Mouse (Mus musculus) megakaryocyte, adult 5-6 weeks (primary cell): ENCODE data around the gene AL731706.1. TPM values are rescaled to one million over a fixed set of nuclear protein-coding genes. Genes with fewer than 3 reads are reported as not detected.

Experiments used
- ATAC-seq: 2 replicates; pipeline ENCODE4 v1.8.0; 2016; ENCODE audit warnings: mild to moderate bottlenecking, inconsistent platforms; ENCODE audit not compliant: poor library complexity, severe bottlenecking
- total RNA-seq, 2 experiments: library from RNA; stranded (forward) in 1 of 2; stranded (reverse) in 1 of 2; fragments of 153-499, 151-499 nt in 1 of 2; fragments of 221-1000, 200-1000 nt in 1 of 2; gene quantifications; 2 replicates each; pipeline versions ENCODE4 v1.2.3 to v1.2.4; 2015 to 2017

The AL731706.1 gene
- total RNA-seq, 2 experiments from 2014 or later = 9.1 to 15.7 TPM

DNA sequence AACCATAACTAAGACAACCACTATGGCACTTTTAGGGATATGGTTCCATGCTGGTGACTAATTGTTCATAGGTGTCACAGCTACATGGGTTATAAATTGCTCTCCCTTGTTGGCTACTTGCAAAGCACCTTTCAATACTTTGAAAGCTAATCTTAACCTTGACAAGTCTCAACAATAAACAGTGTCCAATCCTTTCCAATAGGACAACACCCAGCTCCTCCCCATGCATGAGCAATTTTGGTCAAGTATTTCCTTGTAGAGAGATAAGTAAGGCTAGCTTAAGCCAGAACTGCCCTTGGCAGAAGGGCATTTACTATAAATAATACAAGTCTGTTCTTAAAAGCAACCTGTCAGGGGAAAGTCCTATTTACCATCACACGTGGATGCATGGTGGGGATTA lies 53.2 kb downstream of the AL731706.1 start:
- no peak for ATAC-seq

DNA sequence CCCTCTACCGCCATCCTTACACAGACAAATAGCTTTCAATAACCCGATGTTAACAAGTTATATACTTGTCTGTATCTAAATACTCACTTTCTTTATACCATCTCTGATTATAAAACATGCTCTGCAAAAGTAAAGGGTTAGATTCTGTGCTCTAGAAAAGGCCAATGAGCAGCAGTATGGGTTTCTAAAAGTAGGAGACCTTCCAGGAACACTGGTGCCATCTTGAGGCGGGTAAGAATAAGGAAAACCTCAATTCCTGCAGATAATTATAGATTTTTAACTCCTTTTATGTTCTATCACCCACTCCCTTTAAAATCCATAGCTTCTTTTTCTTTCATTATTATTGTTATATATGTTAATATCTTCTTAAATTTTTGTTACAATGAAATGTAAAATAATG lies 55.3 kb downstream of the AL731706.1 start:
- ATAC-seq = no peak

DNA sequence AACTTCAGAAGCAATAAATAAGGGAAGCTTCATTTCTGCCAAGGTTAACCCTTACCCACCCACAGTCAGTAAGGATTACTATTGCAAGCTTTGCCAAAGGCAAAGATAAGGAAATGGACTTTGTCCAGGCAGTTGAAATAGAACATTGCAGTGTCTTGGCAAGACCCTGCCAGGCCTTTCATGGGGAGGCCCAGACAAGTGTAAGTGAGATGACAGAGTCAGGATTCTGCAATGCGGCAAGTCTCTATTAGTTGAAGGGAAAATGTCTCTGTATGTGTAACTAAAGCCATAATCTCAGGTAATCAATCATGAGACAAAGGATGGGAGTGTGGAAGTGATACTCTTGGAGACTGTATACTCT lies 56.5 kb downstream of the AL731706.1 start:
- ATAC-seq = no peak

DNA sequence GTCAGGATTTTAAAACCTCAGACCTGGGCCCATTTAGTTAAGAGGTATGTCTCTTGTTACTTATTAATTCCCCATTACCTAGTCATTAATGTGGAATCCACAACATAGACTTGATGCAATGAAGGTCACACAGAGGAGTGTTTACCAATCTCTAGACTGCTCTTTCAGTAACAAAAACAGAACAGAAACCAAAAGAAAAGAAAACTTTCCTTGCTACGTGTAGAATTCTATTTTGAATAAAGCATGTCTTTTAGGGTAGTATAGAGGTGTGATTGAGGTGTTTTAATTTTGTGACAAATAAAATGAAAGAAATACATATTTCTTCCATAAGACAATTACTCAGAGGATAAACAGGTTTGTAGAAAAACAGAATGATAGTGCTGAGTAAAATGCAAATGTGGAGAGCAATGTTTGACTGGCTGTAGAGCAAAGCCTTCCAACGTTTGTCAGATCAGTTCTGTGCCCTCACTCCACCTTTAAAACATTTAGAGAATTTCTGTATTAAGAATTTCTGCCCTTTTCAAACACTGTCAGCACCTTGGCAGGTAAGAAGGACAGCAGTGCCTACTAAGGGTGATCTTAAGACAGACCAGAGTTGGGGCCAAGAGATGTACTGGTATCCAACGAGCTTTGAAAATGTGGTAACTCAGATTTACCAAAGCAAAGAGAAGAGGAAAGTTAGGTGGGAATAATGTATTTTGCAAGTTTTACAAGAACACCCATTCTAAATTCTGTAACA lies 57.0 kb downstream of the AL731706.1 start:
- no peak for ATAC-seq

DNA sequence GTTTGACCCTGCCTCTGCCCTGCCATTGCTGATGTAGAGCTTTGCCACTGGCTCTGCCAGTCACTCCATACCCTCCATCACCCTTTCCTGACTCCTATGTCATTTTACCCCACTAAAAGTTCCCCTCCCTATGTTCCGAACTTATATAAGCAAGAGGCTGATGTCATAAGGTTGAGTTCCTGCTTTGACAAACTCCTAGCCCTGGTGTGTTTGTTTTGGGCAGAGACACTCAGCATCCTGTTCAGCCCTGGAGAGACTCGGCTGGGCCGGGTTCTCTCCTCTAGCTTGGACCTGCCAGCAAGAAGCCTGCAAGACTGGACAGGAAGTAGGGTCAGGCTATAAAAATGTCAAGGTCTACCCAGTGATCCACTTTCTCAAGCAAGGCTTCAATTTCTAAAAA lies 58.3 kb downstream of the AL731706.1 start:
- ATAC-seq = no peak

Other genes starting within 250 kb of the AL731706.1 start
- not detected in 2 replicates for gene Snap25, start 177.9 kb downstream of the AL731706.1 start, total RNA-seq (2015)
- gene Snap25, start 177.9 kb downstream of the AL731706.1 start, total RNA-seq (2017) = not detected in 2 replicates
- 35.9 and 57.9 TPM in 2 replicates for gene AL731706.2, start 5.7 kb downstream of the AL731706.1 start, total RNA-seq (2015)
- gene AL731706.2, start 5.7 kb downstream of the AL731706.1 start, total RNA-seq (2017) = not detected in 2 replicates
- gene Slx4ip, start 171 bp downstream of the AL731706.1 start, total RNA-seq (2015) = 6.1 and 8.5 TPM in 2 replicates
- 3.2 and 4.3 TPM in 2 replicates for gene Slx4ip, start 171 bp downstream of the AL731706.1 start, total RNA-seq (2017)
- 22.0 and 25.6 TPM in 2 replicates for gene Mkks, start within 50 bp of the AL731706.1 start, total RNA-seq (2015)
- 4.8 and 5.9 TPM in 2 replicates for gene Mkks, start within 50 bp of the AL731706.1 start, total RNA-seq (2017)
- gene Jag1, start 225.3 kb upstream of the AL731706.1 start, total RNA-seq (2015) = 0.57 and 0.94 TPM in 2 replicates
- 0.61 and 0.81 TPM in 2 replicates for gene Jag1, start 225.3 kb upstream of the AL731706.1 start, total RNA-seq (2017)